Mouse (Mus musculus) adipocyte (in vitro differentiated cells): ENCODE data around the gene Gprc5d.
A peak's percentile ranks its signal among the peaks of the same experiment; 100 is the strongest.

Experiments used
- DNase-seq: peaks from one replicate; pipeline ENCODE4 v3.0.0-alpha.2; 2016; ENCODE audit warnings: low spot score

Gprc5d gene

DNA sequence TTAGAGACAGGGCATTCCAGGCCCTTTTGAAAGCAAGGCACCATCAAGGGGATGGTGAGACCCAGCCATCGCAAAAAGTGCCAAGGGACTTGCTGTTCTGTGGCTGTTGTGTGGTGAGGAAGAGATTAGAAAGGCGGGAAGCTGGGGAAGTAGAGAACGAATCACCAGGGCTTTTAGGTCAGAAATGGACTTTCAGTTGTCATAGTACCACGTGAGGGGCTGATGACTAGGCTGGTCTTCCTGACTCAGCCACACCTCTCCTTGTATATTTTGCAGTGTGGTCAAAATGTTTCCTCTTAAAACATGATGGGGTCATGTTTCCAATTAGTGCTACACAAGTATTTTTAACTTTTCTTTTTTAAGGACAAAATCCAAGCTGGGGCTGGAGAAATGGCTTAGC lies 17.7 kb upstream of the Gprc5d start:
- DNase-seq, result no peak

DNA sequence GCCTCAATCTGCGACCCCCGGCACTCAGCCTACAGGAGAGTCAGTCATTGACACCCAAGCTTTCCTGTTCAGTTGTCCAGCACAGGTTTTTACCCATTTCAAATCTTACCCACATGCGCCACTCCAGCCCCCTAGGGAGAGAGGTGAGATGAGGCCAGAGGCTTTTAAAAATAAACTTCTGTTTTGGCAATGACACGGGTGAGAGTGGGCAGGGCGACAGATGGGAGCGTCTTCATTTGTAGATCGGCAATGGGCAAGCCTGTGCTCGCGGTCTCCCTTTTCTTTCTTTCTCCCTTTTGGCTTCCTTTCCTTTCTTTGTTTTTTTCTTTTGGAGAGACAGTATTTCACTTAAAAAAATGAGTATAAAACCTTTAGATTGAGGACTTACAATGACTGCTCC lies 15.4 kb upstream of the Gprc5d start:
- DNase-seq, result no peak

DNA sequence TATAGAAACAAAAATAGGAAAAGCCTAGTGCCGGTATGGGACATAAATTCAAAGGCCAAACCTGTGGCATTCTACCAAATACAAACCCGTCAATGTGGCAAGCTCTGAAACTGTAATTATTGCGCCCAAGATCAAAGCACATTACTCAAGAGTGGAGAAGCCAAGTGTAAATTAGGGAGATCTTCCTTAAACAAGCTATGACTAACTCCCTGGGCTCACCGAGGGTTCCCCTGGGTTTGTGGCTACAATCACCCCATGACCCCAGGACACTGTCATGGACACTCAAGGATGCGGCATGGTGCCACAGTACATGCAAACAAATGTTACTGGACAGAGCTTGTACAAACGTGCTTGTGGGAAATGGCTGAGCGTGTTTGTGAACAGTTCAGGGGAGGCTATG lies 15.0 kb upstream of the Gprc5d start:
- no peak for DNase-seq

DNA sequence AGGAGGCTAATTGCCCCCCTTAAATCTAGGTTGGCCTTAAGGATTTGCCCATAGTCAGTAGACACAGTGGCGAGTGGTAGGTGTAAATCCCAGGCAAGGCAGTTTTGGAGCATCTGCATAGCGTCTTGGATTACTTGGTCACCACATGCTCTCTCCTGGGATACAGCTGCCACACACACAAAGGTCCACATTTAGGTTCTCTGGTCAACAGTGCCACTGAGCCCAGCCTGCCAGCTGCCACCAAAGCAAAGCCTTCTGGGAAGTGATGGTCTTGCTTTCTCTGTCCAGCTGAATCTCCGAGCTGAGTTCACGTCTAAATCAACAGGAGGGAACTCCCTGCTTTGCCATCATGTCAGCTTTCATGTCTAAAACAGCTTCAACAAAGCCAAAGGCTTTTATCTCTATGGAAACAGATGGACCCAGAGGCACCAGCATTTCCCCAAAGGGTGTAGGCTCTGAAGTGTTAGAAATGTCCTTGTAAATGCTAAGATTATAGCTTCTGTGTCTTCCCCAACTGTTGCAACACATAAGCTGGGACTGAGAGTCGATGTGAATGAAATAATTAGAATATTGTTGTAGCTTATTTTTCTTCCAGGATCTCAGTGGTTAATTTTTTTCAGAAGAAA lies 6.8 kb upstream of the Gprc5d start:
- no peak for DNase-seq

DNA sequence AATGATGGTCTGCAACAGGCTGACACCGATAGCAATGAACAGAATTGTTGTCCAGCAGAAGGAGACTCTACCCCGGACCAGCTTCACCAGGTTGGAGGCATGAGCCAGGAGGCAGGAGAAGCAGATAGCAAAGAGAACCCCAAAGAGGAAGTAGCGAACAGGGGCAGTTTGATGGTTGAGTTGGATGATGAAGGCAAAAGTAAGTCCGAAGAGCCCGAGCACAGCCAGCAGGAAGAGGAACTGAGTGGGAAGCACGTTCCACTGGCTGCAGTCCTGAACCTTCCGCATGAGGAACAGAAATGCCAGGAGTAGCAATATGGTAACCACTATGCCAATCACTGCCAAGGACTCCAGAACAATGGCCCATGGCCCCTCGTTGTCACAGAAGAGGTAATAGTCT lies 1.6 kb downstream of the Gprc5d start:
- DNase-seq, result no peak

DNA sequence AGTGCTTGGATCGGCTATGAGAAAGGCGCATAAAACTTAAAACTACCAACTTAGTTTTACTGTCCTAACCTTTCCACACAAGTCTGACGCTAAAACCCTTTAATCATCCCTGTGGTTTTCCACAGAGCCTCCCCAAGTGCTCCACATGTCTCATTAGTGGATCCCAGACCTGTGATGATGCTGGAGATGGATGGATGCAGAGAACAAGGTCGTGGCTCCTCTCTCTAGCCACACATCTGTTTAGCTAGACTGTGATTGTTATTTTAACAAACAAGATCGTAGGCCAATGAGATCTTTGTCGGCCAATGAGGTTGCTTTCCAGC lies 5.0 kb downstream of the Gprc5d start:
- DNase-seq, result no peak

DNA sequence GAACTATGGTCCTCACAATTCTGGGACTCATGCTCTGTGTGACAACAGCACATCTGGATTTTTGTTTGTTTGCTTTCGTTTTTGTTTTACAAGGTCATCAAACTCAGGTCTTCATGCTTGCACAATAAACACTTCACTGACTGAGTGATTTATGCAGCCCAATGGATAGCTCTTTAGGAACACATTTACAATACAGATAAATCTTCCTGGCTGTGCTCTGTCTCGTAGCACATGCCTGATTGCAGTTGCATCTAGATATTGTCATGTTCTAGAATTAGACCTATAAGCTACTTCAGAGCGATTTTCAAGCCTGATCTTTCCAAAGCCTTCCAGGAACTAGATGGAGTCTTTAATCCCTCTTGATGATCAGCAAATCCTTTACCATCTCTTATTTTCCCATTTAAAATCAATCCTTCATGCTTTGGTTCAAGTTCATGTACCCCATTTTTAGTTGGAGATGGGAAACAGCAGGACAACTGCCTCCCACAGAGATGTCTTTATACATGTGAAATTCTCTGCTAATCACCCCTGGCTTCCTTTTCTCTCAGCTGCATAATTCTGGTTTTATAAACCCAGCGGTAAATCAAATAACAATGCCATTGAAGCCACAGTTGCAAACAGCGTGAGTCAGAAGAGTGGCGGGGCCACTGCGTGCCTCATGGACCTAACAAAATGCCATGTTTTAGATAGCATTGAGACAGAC lies 5.5 kb downstream of the Gprc5d start:
- DNase-seq, result no peak

DNA sequence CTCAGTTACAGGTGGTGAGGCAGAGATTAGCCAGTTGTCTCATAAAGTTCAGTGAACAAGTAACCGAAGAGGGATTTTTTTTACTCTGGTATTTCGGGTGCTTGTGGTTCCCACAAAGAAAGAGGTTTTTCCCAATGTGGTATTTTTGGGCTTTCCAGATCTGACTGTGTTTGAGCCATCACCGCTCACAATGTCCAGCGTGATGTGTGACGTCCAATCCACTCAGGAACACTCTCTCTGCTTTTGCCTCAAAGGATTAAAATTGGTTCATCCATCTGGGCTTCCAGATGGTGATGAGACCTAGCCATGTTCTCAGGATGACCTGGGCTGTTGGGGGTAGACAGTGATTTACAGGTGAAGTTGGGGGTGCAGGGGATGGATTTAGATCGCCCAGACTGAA lies 11.1 kb downstream of the Gprc5d start:
- DNase-seq, result no peak

DNA sequence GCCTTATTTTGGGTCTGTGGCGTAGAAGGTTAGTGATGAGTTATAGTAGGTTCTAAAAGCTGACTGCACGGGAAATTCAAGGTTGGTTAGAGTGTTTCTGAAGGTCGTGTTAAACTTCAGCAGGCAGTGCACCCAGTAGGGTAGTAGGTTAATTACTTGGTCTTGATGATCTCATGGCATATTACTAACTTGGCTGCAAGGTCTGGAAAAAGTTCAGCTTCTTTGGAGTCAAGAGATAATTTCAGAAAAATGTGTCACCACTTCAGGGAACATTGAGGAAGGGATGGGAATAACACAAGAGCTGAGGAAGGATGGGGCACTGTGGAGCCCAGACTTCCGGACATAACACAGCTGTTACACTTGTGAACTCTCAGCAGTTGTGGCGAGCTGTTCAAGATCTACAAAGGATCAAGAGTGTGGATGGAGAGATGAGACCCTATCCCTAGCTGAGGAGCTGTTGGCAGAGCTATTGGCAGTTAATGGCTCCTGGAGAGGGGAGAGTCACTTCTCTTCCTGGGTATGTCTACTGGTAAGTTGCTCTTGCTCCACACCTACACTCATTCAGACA lies 15.3 kb downstream of the Gprc5d start:
- DNase-seq, result no peak

DNA sequence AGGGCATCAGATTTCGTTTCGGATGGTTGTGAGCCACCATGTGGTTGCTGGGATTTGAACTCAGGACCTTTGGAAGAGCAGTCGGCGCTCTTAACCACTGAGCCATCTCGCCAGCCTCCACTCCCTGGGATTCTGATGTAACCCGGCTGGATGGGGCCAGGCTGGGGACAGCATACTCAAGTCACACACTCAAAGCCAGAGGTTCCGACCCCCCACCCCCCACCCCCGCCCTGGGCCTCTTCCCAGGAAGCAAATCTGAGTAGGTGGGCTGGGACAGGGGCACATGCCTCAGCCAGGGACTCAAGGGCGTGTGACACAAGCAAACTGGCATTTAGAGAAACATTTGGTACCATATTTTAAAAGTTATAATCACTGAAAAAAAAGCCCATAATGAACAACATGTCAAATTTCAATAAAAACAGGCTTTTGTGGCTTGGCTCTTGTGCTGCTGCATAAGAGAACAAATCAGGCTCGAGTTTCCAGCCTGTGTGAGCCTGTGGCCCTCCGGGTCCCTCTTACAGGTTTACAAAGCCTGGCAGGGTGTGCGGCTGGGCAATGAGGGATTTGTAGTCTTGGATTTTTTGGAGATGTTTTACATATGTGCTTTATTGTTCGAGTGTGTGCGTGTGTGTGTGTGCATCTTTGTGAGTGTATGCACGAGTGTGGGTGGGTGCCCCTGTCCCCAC lies 17.2 kb downstream of the Gprc5d start:
- DNase-seq, result no peak

DNA sequence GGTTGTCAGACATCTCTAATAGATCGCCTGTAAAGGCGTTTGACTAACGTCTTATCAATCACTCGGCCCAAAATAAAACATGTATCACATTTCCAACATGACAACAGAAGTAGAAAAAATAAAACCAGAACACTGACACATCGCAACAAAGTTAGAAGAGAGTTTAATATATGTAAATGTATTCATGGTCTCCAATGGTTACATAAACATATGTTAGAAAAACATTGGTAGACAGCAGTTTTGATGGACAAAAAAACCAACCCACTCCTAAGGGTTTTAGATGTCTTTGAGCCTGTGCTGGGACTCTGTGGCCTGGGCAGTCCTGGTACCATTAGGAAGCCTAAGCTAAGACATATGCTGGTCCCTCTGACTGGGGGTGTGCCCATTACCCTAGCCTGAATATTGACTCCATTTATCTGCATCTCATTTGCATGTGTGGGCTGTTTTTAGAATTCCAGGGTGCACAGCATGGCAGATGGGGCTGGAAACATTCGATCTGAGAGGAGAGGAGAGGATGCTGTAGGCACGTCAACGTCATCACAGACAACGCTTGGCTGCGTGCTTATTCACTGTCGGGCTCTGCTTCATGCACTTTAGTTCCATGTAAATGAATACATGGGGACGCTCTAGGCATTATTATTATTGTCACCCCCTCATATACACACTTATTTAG lies 25.1 kb downstream of the Gprc5d start:
- DNase-seq, result no peak

DNA sequence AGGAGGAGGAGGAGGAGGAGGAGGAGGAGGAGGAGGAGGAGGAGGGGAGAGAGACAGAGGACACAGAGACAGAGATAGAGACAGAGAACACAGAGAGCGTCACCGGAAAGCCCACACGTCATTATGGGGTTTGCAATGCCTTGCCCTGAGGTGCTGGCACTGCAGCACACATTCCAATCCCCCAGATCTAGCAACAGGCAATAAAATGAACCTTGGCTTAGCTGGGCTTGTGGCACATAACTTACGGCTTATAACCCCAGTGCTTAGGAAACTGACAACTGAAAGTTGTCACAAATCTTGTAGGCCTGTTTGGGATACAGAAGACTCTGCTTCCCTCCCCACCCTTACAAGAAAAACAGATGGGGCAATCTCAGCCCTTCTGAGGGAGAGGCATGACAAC lies 27.4 kb downstream of the Gprc5d start:
- DNase-seq, result no peak

DNA sequence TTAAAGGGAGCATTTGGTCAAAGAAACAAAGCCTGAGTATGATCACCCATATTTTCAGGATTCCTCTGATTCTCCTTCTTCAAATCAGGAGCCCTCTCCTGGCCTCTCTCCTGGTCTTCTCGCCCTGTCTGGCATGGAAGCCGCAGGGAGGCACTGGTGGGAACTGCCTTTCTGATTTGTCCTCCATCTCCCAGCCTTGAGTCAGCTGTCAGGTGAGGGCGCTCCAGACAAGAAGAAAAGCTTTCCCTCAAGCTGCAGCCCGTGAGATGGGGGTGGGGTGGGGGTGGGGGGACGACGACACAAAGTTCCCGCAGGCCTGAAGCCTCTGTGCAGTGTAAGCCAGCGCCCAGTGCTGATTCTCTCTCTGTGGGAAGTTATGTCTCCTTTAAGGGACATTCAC lies 28.3 kb downstream of the Gprc5d start:
- DNase-seq, result no peak

DNA sequence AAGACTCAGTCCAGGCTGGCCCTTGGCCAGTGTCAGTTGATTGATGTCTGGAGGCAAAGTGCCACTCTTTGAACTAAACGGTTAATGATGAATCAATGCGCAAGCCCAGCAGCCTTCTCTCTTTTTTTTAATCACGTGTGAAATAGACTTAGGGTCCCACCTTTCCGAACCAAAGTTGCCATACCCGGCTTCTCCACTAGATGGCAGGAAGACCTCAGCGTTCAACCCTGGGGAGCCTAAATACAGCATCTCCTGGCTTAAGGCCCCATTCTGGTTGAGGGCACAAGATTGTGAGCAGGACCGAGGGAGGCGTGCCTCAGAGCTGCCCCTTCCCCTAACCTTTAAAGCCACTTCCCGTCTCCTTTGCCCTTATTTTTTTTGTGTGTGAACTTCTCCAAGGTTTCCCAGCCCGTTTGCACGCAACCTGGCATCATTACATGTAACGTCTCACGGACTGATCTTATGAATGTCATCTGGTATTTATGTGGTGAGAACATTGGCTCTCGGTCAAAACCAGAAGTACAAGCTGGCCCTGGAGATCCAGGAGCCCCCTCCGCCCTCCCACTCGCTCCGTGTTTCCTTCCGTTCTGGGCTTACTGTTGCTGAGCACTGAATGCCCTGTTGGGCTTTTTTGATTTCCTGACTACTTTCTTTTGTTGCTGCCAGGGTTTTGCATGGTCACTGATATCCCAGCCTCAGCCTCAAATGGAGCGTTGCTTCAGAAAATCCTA lies 30.2 kb downstream of the Gprc5d start:
- DNase-seq, result peak; percentile 80

DNA sequence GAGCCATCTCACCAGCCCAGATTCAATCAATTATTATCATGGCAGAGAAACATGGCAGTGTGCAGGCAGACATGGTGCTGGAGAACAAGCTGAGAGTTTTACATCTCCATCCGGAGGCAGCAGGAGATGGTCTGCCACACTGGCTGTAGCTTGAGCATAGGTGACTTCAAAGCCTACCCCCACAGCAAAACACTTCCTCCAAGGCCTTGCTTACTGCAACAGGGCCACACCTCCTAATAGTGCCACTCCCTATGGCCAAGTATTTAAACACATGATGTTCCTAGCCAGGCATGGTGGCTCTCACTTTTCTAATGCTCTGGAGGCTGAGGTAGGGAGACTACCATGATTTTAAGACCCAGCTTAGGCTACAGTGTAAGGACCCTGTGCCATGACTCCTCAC lies 32.4 kb downstream of the Gprc5d start:
- no peak for DNase-seq

DNA sequence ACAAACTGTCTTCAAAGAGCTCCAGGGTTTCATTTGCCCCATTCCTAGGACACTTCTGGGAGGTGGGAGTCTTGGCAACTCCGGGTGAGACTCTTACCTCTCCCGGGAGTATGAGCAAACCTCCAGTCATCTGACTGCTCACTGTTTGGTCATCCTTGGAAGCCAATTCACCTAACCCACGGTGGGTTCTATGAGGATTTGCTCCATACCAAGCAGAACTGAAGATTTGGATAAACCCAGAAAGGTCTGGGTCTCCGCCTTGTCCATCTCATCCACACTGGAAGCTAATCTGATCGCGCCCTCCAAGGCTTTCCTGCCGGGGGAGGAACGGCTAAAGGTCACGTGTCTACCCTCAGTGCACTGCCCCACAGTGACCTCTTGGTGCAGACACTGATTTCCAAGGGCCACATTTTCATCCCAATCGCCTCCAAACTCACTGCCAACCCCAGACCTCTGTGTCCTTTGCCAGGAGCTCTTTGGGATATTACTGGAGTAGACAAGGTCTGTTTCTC lies 34.0 kb downstream of the Gprc5d start:
- no peak for DNase-seq

DNA sequence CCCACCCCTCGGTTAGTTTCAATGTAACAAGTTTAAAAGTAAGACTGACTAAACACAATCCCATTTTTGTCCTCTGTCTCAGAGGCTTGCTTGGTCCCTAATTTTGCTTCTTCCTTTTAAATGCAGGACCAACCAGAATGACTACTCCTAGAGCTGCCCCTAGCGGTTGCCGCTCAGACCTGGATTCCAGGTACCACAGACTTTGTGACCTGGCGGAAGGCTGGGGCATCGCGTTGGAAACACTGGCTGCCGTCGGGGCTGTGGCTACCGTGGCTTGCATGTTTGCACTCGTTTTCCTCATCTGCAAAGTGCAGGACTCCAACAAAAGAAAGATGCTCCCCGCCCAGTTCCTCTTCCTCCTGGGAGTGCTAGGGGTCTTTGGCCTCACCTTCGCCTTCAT lies 39.7 kb downstream of the Gprc5d start:
- no peak for DNase-seq

DNA sequence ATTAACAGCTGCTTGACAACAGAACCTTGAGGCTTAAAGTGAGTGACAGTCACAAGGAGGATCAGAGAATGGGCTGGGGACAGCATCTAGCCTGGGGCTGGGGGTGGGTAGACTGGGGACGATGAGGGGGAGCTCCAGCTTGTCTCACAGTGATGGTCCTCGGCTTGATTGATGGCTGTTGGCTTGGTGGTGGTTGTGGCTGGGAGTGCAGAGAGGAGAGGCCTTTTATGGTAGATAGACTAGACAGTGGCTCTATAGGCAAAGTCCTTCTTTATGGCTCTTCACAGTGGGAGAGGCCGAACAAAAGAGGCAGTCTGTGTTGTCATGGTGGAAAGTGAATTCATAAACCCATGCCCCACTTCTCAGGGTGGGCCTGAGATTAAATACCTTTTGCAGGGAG lies 41.9 kb downstream of the Gprc5d start:
- DNase-seq, result no peak

DNA sequence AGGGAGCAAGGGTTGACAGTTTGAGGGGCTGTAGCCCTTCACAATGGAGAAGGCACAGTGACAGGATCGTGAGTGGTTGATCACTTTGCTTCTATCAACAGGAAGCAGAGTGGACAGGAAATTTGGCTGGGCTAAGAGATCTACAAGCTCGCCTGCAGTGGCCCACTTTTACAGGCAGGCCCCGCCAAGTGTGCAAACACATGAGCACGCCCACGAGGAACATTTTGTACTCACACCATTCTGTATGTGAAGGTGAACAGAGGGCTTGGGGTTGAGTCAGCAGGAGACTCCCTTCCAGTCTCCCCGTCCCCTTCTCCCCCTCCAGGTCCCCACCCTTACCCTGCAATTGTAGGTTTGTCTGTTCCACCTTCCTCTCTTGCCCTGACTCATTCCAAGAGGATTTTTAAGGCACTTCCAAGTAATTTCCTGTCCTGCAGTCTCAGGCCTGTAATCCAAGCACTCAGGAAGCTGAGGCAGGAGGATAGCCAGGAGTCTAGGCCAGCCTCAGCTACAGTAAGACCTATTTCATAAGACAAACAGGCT lies 43.6 kb downstream of the Gprc5d start:
- DNase-seq, result no peak

DNA sequence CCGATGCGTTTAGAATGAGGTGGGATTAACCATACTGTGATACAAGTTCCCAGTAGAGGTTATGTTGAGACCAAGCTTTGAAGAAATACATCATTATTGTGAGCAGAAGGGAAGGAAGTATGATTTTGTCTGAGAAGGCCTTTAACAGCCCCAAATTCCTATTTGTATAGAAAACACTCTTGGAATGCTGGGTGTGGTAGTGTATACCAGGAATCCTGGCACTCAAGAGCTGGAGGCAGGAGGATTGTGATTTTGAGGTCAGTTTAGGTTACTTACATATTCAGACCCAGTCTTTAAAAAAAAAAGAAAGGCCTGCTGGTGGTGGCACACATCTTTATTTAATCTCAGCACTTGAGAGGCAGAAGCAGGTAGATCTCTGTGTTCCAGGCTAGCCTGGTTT lies 47.7 kb downstream of the Gprc5d start:
- no peak for DNase-seq

DNA sequence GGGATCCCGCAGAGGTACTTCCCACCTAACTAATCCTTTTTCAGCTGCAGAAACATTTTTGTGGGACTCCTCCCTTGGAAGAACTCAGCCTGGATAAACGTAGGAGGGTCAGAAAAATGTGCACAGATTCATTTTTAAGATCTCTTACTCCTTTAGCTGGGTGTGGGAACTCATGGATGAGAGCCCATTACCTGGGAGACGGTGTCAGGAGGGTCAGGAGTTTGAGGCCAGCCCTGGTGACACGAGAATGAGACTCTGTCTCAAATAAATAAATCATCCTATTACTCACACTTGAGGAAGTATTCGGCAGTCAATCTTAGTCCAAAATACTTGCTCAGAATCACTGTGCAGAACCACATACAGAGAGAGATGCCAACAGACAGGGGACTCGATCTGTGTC lies 48.2 kb downstream of the Gprc5d start:
- DNase-seq, result no peak

DNA sequence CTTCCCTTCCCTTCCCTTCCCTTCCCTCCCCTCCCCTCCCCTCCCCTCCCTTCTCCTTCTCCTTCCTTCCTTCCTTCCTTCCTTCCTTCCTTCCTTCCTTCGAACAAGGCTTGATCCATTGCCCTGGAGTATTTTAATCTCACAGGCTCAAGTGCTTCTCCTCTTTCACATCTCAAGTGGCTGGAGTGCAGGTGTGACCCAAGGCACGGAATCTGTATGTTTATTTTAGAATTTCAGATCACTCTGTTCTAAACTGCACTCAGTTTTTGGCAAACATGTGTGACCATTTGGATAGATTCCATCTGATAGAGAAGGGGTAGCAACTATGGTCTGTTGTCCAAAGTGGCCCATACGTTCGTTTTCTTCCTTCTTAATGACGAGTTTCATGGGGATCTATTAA lies 49.9 kb downstream of the Gprc5d start:
- no peak for DNase-seq
